Mouse (Mus musculus): Measurements from ENCODE around the gene Slc25a31. TPM values are rescaled to one million over a fixed set of nuclear protein-coding genes. Genes with fewer than 3 reads are reported as not detected.

The Slc25a31 gene
- 0.11 and 0.13 TPM in 2 replicates for polyA plus RNA-seq (2012; rRNA removed)

- 95% methylated on average over 30 of the region's 30 CpGs for WGBS
- H3K27me3 ChIP-seq (ENCODE audit: control insufficient read depth, insufficient read depth, low read length): no peaks in the 10 kb centered on the region
- TF ChIP-seq CTCF (IDR thresholded peaks at IDR 0.05; ENCODE audit: extremely low read depth, insufficient read depth, insufficient read length, insufficient replicate concordance) (no peak), POLR2A (IDR thresholded peaks at IDR 0.05; ENCODE audit: low read depth, low read length) (no peak)
- peaks cover 2% of the 10 kb centered on the region; the same call in 1 of the 2 replicates for H3K4me1 ChIP-seq (ENCODE audit: control insufficient read depth, insufficient read depth, insufficient read length)
- H3K27ac ChIP-seq (ENCODE audit: insufficient read depth, low read length): no peak within 1 kb of the TSS
- H3K4me3 ChIP-seq (ENCODE audit: extremely low read depth, insufficient read depth, insufficient read length): no peak within 1 kb of the TSS
- H3K36me3 ChIP-seq (ENCODE audit: control insufficient read depth, insufficient read depth, low read length): no peaks in the 10 kb centered on the region
- DNase-seq (ENCODE audit: low read depth in 1 of 2, low spot score in 2 of 2): no peak
Measured at GRCm38 (mm10) chr3:40708655-40709054, at the start of gene Slc25a31. Gene Slc25a31, plus strand, starts transcription at chr3:40708855.

- Histone ChIP-seq H3K27ac (ENCODE audit: insufficient read depth, low read length) (no peak overlapping the region), H3K36me3 (ENCODE audit: control insufficient read depth, insufficient read depth, low read length) (no peaks in the 10 kb centered on the region), H3K4me1 (ENCODE audit: control insufficient read depth, insufficient read depth, insufficient read length) (no peaks in the 10 kb centered on the region), H3K4me3 (ENCODE audit: extremely low read depth, insufficient read depth, insufficient read length) (no peak overlapping the region), H3K27me3 (ENCODE audit: control insufficient read depth, insufficient read depth, low read length) (no peaks in the 10 kb centered on the region)
- no peak for DNase-seq (ENCODE audit: low read depth in 1 of 2, low spot score in 2 of 2)
- TF ChIP-seq POLR2A (IDR thresholded peaks at IDR 0.05; ENCODE audit: low read depth, low read length) (no peak), CTCF (IDR thresholded peaks at IDR 0.05; ENCODE audit: extremely low read depth, insufficient read depth, insufficient read length, insufficient replicate concordance) (no peak)
- WGBS: 63% methylated on average over 2 of the region's 2 CpGs
Measured at GRCm38 (mm10) chr3:40660231-40660630, 48.4 kb upstream of the Slc25a31 start.

- no peaks in the 10 kb centered on the region for H3K36me3 ChIP-seq (ENCODE audit: control insufficient read depth, insufficient read depth, low read length)
- no peak overlapping the region for H3K27ac ChIP-seq (ENCODE audit: insufficient read depth, low read length)
- WGBS: 95% methylated on average over 4 of the region's 4 CpGs
- no peak overlapping the region for H3K4me3 ChIP-seq (ENCODE audit: extremely low read depth, insufficient read depth, insufficient read length)
- H3K27me3 ChIP-seq (ENCODE audit: control insufficient read depth, insufficient read depth, low read length): no peaks in the 10 kb centered on the region
- no peaks in the 10 kb centered on the region for H3K4me1 ChIP-seq (ENCODE audit: control insufficient read depth, insufficient read depth, insufficient read length)
- no peak for DNase-seq (ENCODE audit: low read depth in 1 of 2, low spot score in 2 of 2)
- TF ChIP-seq POLR2A (IDR thresholded peaks at IDR 0.05; ENCODE audit: low read depth, low read length): no peak
- no peak for TF ChIP-seq CTCF (IDR thresholded peaks at IDR 0.05; ENCODE audit: extremely low read depth, insufficient read depth, insufficient read length, insufficient replicate concordance)
Measured at GRCm38 (mm10) chr3:40666109-40666508, 42.5 kb upstream of the Slc25a31 start.

- H3K27ac ChIP-seq (ENCODE audit: insufficient read depth, low read length): no peak overlapping the region
- no peaks in the 10 kb centered on the region for H3K36me3 ChIP-seq (ENCODE audit: control insufficient read depth, insufficient read depth, low read length)
- no peak overlapping the region for H3K4me3 ChIP-seq (ENCODE audit: extremely low read depth, insufficient read depth, insufficient read length)
- no peak for DNase-seq (ENCODE audit: low read depth in 1 of 2, low spot score in 2 of 2)
- H3K4me1 ChIP-seq (ENCODE audit: control insufficient read depth, insufficient read depth, insufficient read length): no peaks in the 10 kb centered on the region
- TF ChIP-seq CTCF (IDR thresholded peaks at IDR 0.05; ENCODE audit: extremely low read depth, insufficient read depth, insufficient read length, insufficient replicate concordance) (no peak), POLR2A (IDR thresholded peaks at IDR 0.05; ENCODE audit: low read depth, low read length) (no peak)
- 77% methylated on average over 8 of the region's 8 CpGs for WGBS
- H3K27me3 ChIP-seq (ENCODE audit: control insufficient read depth, insufficient read depth, low read length): no peaks in the 10 kb centered on the region
Measured at GRCm38 (mm10) chr3:40666861-40667719, 41.6 kb upstream of the Slc25a31 start.

- Histone ChIP-seq H3K4me1 (ENCODE audit: control insufficient read depth, insufficient read depth, insufficient read length) (no peaks in the 10 kb centered on the region), H3K27ac (ENCODE audit: insufficient read depth, low read length) (no peak overlapping the region), H3K4me3 (ENCODE audit: extremely low read depth, insufficient read depth, insufficient read length) (no peak overlapping the region), H3K27me3 (ENCODE audit: control insufficient read depth, insufficient read depth, low read length) (no peaks in the 10 kb centered on the region), H3K36me3 (ENCODE audit: control insufficient read depth, insufficient read depth, low read length) (no peaks in the 10 kb centered on the region)
- no peak for TF ChIP-seq CTCF (IDR thresholded peaks at IDR 0.05; ENCODE audit: extremely low read depth, insufficient read depth, insufficient read length, insufficient replicate concordance)
- TF ChIP-seq POLR2A (IDR thresholded peaks at IDR 0.05; ENCODE audit: low read depth, low read length): no peak
- DNase-seq (ENCODE audit: low read depth in 1 of 2, low spot score in 2 of 2): no peak
- 78% methylated on average over 6 of the region's 6 CpGs for WGBS
Measured at GRCm38 (mm10) chr3:40668889-40669288, 39.8 kb upstream of the Slc25a31 start.

GRCm38 (mm10) chr3:40669395-40669794, 39.3 kb upstream of the Slc25a31 start:
- 78% methylated on average over 3 of the region's 3 CpGs for WGBS
- Histone ChIP-seq H3K27ac (ENCODE audit: insufficient read depth, low read length) (no peak overlapping the region), H3K27me3 (ENCODE audit: control insufficient read depth, insufficient read depth, low read length) (no peaks in the 10 kb centered on the region), H3K4me1 (ENCODE audit: control insufficient read depth, insufficient read depth, insufficient read length) (no peaks in the 10 kb centered on the region), H3K4me3 (ENCODE audit: extremely low read depth, insufficient read depth, insufficient read length) (no peak overlapping the region), H3K36me3 (ENCODE audit: control insufficient read depth, insufficient read depth, low read length) (no peaks in the 10 kb centered on the region)
- no peak for TF ChIP-seq CTCF (IDR thresholded peaks at IDR 0.05; ENCODE audit: extremely low read depth, insufficient read depth, insufficient read length, insufficient replicate concordance)
- no peak for DNase-seq (ENCODE audit: low read depth in 1 of 2, low spot score in 2 of 2)

- Histone ChIP-seq H3K36me3 (ENCODE audit: control insufficient read depth, insufficient read depth, low read length) (no peaks in the 10 kb centered on the region), H3K4me3 (ENCODE audit: extremely low read depth, insufficient read depth, insufficient read length) (no peak overlapping the region), H3K4me1 (ENCODE audit: control insufficient read depth, insufficient read depth, insufficient read length) (no peaks in the 10 kb centered on the region), H3K27me3 (ENCODE audit: control insufficient read depth, insufficient read depth, low read length) (no peaks in the 10 kb centered on the region), H3K27ac (ENCODE audit: insufficient read depth, low read length) (no peak overlapping the region)
- WGBS: 92% methylated on average over 1 of the region's 1 CpGs
- DNase-seq (ENCODE audit: low read depth in 1 of 2, low spot score in 2 of 2): no peak
- TF ChIP-seq CTCF (IDR thresholded peaks at IDR 0.05; ENCODE audit: extremely low read depth, insufficient read depth, insufficient read length, insufficient replicate concordance) (no peak), POLR2A (IDR thresholded peaks at IDR 0.05; ENCODE audit: low read depth, low read length) (no peak)
Measured at GRCm38 (mm10) chr3:40673515-40673914, 35.1 kb upstream of the Slc25a31 start.

Data from spleen, adult 2 months (tissue).